Comparison of ENCODE assay signal across 14 mouse cellular contexts in the genomic region with DNA sequence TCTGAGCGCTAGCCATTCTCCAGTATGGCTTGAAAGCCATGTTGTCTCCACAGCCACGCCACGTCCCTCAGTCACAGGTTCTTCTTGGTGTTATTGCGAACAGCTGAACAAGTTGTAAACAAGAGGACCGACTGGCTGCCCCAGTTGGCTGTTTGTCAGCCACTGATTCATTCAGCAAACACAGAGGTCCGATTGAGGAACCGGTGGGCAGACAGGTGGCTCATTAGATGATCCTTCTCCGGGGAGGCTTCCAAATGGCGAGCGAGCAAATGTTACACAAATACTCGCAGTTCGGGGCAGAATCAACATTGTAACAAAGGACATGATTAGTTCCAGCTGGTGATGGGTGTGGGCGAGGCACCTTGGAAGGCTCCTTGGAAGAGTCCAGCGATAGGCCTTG.
A peak's percentile ranks its signal among the peaks of the same experiment; 100 is the strongest.
DNase-seq lines count a peak whose midpoint lies in the region; ATAC-seq and TF ChIP-seq lines count a peak whose summit lies in the region.
"Had no signal": no experiment of that assay in that cellular context is flagged by ENCODE, and none has a peak within 500 bp of the region (broad histone marks: within the 10 kb centered on the region; RNA-seq: fewer than 3 reads in every experiment).

No protein-coding gene starts in this region.

- H3K4me1 ChIP-seq in cerebellum, adult 2 months (ENCODE audit: control insufficient read depth, insufficient read depth, low read length) = peaks cover 4% of the 10 kb centered on the region

- DNase-seq in heart, adult 11 months = peak; percentile 90
- no peak for DNase-seq in heart, postnatal 14 days
- DNase-seq in right cerebral cortex, postnatal 10 days (ENCODE audit: low spot score in 2 of 2) = peak; percentile 43 to 50
- DNase-seq in right cerebral cortex, adult 18-20 months = no peak
- DNase-seq in cerebellum, adult 2 months = peak; percentile 50 to 78
- DNase-seq in c-Kit-positive CD71-positive TER-119-positive erythroid progenitor cells, embryonic 14.5 days (ENCODE audit: low spot score) = no peak
- DNase-seq: forebrain, postnatal 0 days; heart, adult 18-20 months; layer of hippocampus, adult 9-11 months had no signal

- no peak for ATAC-seq in megakaryocyte, adult 5-6 weeks (ENCODE audit: poor library complexity, severe bottlenecking)
- ATAC-seq: forebrain, postnatal 0 days; midbrain, embryonic 16.5 days had no signal

- no peak overlapping the region for H3K27ac ChIP-seq in cerebellum, adult 2 months (ENCODE audit: insufficient read depth, low read length)
- H3K27ac ChIP-seq: kidney, embryonic 15.5 days; neural tube, embryonic 13.5 days had no signal

- no peak overlapping the region for H3K4me3 ChIP-seq in cerebellum, adult 2 months (replicated peaks; ENCODE audit: insufficient read depth, low read depth, low read length)
- H3K4me3 ChIP-seq in myocyte = no peak overlapping the region
- H3K4me3 ChIP-seq: kidney, embryonic 15.5 days; neural tube, embryonic 13.5 days had no signal

- H3K79me2 ChIP-seq in myocyte (ENCODE audit: control insufficient read depth, insufficient read depth) = peaks cover 6% of the 10 kb centered on the region

- peak overlapping the region; percentile 16 for H3K4me2 ChIP-seq in myocyte (ENCODE audit: low read depth)
- H3K4me2 ChIP-seq: kidney, embryonic 15.5 days; neural tube, embryonic 13.5 days had no signal

- TF ChIP-seq POLR2A in cerebellum, adult 2 months (IDR thresholded peaks at IDR 0.05; ENCODE audit: borderline replicate concordance, insufficient read depth, low read length) = no peak
- TF ChIP-seq POLR2A in myocyte (IDR thresholded peaks at IDR 0.05; ENCODE audit: insufficient read length, low read depth) = no peak

- TF ChIP-seq CTCF in cerebellum, adult 2 months (IDR thresholded peaks at IDR 0.05; ENCODE audit: borderline replicate concordance, insufficient read depth, low read depth, low read length) = no peak

- H3K27me3 ChIP-seq in cerebellum, adult 2 months (ENCODE audit: control insufficient read depth, insufficient read depth, low read length) = no peaks in the 10 kb centered on the region
- no peaks in the 10 kb centered on the region for H3K27me3 ChIP-seq in myocyte (ENCODE audit: control insufficient read depth, insufficient read depth, insufficient read length)
- H3K27me3 ChIP-seq: kidney, embryonic 15.5 days; neural tube, embryonic 13.5 days had no signal

- no peaks in the 10 kb centered on the region for H3K36me3 ChIP-seq in myocyte (ENCODE audit: control insufficient read depth, insufficient read depth)
- H3K36me3 ChIP-seq: kidney, embryonic 15.5 days; neural tube, embryonic 13.5 days had no signal

- 21% methylated on average over 14 of the region's 14 CpGs for WGBS in cerebellum, adult 2 months

- no peak overlapping the region for H3ac ChIP-seq in myocyte (ENCODE audit: control insufficient read depth, insufficient read length)

- intact Hi-C loops in heart, postnatal 14 days (cut with DNase I) = no loop called here

TF ChIP-seq in myocyte, 11 proteins besides CTCF, POLR2A, EP300 and RAD21:
- TF ChIP-seq POLR2AphosphoS2 (IDR thresholded peaks at IDR 0.05; ENCODE audit: insufficient read length, low read depth) (no peak), REST (IDR thresholded peaks at IDR 0.05; ENCODE audit: insufficient read depth, insufficient read length) (no peak), TCF3 (IDR thresholded peaks at IDR 0.05; ENCODE audit: insufficient read length, low read depth) (no peak), TCF12 (IDR thresholded peaks at IDR 0.05; ENCODE audit: insufficient read depth, poor library complexity, severe bottlenecking) (peak; percentile 79), USF1 (IDR thresholded peaks at IDR 0.05; ENCODE audit: low read depth) (no peak), E2F4 (IDR thresholded peaks at IDR 0.05; ENCODE audit: insufficient read depth) (no peak), CEBPB (IDR thresholded peaks at IDR 0.05; ENCODE audit: insufficient read depth, poor library complexity, severe bottlenecking) (no peak), SRF (IDR thresholded peaks at IDR 0.05; ENCODE audit: control insufficient read depth, insufficient read length, low read depth) (no peak), MYOD1 (IDR thresholded peaks at IDR 0.05; ENCODE audit: control insufficient read depth in 1 of 3, insufficient read length in 2 of 3, low read depth in 2 of 3) (peak in 2 of 3 experiments; percentile 47 to 72), MYOG (IDR thresholded peaks at IDR 0.05; ENCODE audit: control insufficient read depth in 1 of 3, insufficient read depth in 1 of 3, insufficient read length in 2 of 3, low read depth in 2 of 3) (peak; percentile 23 to 83 (median 55)), MAX (IDR thresholded peaks at IDR 0.05; ENCODE audit: low read depth) (no peak)
TF ChIP-seq in myocyte: peak in this region for 3.

Comparison
In these comparisons a context has a peak if more than half of its experiments do, and no peak if none do; other contexts are left out.
1. DNase-seq: peak in heart, adult 11 months (single experiment), right cerebral cortex, postnatal 10 days (2 of 2) and cerebellum, adult 2 months (2 of 2); none in heart, postnatal 14 days (0 of 2), right cerebral cortex, adult 18-20 months (single experiment) and c-Kit-positive CD71-positive TER-119-positive erythroid progenitor cells, embryonic 14.5 days (single experiment).